Mouse (Mus musculus): ENCODE data around the gene Tigit.

Gene Tigit

DNA sequence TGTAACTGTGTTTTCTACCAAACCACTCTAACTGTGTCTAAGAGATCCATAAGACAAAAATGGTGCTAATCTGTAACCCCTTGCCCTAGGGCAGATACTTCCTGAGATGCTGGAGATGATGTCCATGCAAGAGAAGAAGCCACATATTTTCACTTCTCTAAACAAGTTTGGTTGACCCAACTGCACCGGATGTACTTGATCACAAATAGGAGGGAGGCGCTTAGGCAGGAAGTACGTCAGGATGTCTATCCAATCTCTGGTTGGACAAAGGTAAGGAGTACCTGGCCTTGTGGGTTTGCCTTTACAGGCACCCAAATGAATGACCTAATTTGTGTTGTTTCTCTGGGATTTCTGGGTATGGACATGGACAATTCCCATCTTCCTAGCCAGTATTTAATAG, 4.3 kb upstream of the Tigit start:
- DNase-seq (ENCODE audit: low spot score): no peak

DNA sequence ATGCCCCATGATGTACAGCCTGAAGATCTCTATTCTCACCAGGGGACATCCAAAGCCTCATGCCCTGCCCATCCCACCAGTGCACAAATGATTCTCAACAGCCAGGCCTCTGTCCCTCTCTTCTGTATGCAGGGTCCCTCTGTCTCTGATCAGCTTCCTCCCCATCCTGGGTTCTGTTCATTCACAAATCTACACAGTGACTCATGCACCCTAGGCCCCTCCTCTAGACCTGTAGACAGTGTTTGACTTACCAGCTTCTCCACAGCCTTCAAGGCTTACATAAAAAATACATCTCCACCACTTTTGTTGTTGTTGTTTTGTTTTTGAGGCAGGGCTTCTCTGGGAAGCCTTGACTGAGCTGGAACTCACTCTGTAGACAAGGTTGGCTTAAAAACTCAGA, 915 bp upstream of the Tigit start:
- no peak for DNase-seq (ENCODE audit: low spot score)

- no peak for DNase-seq (ENCODE audit: low spot score)
Measured at GRCm38 (mm10) chr16:43662124-43663004, 1.6 kb downstream of the Tigit start.

DNA sequence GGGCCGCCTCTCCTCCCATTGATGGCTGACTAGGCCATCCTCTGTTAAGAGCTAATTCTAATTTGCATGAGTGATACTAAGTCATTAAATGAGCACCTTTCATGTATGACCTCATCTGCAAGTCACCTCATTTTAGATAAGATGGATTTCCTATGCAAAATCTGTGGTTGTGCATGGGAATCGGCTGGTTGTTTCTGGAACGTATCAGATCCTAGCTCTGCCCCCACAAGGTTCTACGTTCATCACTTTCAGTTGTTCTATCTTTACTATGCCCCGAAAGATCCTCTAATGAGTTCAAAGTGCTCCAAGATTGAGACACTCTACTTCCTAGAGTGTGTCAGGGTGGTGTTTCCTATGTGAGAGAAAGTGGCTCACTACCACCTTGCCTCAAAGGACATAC, 2.4 kb downstream of the Tigit start:
- DNase-seq (ENCODE audit: low spot score): no peak

- no peak for DNase-seq (ENCODE audit: low spot score)
Measured at GRCm38 (mm10) chr16:43655183-43655787, 8.7 kb downstream of the Tigit start.

DNA sequence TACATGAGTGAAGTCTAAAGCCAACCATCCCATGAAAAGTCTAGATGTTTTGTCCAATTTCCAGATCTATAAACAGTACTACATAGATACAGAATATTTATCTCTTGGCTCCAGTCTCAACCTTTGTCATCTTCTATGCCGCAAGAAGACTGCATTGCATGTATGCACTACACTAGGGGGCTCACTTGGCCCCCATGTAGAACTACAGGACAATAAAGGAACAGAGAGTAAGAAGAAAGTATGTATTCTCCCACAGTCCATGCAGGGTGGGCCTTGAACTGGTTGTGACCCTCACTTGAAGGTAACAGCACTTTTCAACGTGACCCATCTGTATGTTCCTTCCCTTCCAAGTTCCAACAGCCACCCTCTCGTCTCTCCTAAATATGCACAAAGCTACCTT, 9.7 kb downstream of the Tigit start:
- no peak for DNase-seq (ENCODE audit: low spot score)

- DNase-seq (ENCODE audit: low spot score): no peak
Measured at GRCm38 (mm10) chr16:43653288-43653687, 10.7 kb downstream of the Tigit start.

GRCm38 (mm10) chr16:43650355-43651080, 13.4 kb downstream of the Tigit start:
- no peak for DNase-seq (ENCODE audit: low spot score)

DNA sequence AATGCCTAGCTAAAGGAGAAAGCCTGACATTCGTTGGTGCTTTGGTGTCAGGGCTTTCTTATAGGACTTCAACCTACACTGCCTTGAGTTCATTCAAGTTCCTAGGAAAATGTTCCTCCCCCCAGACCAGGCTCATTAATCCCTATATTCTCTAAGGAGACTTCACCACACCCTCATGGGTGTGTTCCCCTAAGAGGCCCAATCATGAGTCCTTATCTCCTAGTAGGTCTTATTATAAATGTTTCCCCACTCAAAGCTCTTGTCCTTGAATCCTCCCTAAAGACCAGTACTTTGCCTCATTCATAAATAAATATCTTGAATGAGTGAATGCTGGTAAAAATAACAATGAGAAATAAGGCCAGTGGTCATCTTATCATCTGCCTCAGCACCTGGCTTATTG, 16.3 kb downstream of the Tigit start:
- DNase-seq (ENCODE audit: low spot score): no peak

- no peak for DNase-seq (ENCODE audit: low spot score)
Measured at GRCm38 (mm10) chr16:43646943-43647342, 17.0 kb downstream of the Tigit start.

GRCm38 (mm10) chr16:43645879-43646278, 18.1 kb downstream of the Tigit start:
- DNase-seq (ENCODE audit: low spot score): no peak

DNA sequence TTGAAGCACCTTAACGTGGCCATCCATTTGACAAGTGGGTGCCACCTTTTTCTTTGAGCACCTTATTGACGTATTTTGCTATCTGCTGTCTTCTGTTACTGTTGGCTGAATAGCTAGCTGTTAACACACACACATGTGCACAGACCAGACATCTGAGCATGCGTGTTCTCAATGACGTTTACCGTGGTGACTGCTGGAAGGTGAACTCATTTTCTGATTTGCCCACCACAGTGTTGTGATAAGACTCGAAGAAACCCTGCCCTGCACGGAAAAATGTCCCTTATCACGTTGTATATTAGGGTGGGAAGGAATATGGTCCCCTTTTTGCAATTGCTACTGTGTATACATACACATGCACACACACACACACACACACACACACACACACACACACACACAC, 22.7 kb downstream of the Tigit start:
- no peak for DNase-seq (ENCODE audit: low spot score)

DNA sequence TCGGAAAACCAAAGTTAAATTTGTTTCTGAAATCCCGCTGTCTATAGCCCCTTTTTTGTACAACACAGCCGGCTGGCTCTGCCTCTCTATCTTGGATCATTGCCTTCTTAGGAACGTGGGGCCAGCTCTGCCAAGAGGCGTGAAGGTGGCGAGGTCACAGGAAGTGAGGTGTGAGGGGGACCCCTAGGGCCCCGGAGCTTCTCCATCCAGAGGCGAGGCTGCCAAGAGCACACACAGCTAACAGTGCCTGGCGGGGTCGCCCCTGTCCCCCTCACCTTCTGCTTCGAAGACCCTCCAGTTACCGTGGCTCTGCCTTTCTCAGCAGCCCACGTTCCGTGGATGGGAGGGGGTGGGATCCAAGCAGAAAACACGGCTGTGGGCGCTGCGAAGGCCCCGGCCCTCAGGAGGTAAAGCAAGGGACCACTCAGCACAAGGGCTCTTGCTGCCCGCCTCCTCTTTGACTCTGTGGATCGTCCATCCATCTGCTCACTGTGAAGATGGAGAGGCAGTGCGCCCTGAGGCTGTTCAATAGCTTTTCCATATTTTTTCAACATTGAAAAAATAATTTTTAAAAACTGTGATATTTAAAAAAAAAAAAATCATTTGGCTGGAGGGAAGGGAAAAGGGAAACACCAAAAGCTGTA, 25.4 kb downstream of the Tigit start:
- no peak for DNase-seq (ENCODE audit: low spot score)

- no peak for DNase-seq (ENCODE audit: low spot score)
Measured at GRCm38 (mm10) chr16:43637241-43637640, 26.7 kb downstream of the Tigit start.

GRCm38 (mm10) chr16:43634037-43634436, 29.9 kb downstream of the Tigit start:
- no peak for DNase-seq (ENCODE audit: low spot score)

GRCm38 (mm10) chr16:43631758-43632157, 32.2 kb downstream of the Tigit start:
- no peak for DNase-seq (ENCODE audit: low spot score)

DNA sequence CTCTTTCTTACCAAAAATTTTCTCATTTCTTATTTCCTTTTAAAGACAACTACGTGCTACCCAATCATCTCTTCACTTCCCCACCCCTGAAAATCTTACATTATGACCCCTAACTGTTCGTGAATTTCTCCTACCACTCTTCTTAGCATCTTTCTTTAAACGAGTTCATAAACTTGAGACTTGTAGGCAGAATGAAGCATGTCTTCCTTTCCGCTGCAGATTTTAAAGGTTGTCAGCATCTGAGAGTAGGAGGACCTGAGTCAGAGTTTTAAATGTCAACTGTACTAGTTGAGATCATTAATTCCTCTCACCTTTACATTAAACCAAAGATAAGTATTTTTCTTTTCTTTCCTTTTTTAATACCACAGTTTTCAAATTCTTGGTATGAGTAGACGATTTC, 35.3 kb downstream of the Tigit start:
- DNase-seq (ENCODE audit: low spot score): no peak

GRCm38 (mm10) chr16:43625956-43626355, 38.0 kb downstream of the Tigit start:
- DNase-seq (ENCODE audit: low spot score): no peak

GRCm38 (mm10) chr16:43625289-43625688, 38.7 kb downstream of the Tigit start:
- DNase-seq (ENCODE audit: low spot score): no peak

DNA sequence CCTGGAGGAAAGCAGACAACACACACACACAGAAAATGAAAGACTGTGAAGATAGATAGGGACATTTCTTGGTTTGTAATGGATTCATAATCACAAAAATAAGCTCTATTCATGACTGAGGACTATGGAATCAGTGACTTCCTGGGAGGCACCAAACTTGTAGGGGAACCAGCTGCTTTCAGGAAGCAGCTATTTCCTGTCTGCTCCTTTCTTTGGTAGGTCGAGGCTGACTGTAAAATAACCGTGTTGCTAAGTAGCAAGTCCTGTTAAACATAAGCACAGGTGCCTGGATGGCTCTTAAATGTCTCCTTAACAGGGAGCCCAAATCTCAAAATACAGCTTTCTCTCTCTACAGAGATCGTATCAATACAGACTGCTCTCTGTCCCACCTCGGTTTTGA, 39.1 kb downstream of the Tigit start:
- DNase-seq (ENCODE audit: low spot score): no peak

DNA sequence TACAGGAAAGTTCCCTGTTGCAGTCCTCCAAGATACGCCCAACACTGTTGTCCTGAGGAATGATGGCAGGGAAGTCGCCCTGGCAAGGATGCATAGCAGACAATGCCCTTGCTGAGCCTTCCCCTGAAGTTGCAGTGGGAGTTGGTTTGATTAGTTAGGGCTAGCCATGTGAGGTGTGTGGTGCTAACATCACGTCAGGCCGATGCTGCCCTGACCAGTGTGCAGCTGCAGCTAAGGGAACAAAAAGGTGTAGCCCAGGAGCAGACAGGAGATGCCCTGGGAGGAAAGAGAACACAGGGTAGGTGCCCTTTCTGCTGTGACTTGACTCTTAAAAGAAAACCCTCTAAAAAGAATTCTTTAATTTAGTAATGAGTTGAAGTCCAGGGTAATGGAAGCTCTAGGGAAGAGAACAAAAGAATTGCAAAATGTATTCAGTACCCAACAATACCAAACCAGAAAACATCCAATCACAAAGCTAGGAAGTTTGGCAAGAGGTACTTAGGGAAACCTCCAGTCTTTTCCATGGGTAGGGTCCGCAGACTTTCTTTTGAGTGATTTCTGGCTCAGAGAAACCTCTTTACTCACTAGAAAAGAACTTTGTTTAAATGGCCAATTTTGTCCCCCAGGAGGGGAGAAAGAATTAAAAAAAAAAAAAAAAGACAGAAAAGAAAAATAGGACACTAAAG, 40.5 kb downstream of the Tigit start:
- no peak for DNase-seq (ENCODE audit: low spot score)

DNA sequence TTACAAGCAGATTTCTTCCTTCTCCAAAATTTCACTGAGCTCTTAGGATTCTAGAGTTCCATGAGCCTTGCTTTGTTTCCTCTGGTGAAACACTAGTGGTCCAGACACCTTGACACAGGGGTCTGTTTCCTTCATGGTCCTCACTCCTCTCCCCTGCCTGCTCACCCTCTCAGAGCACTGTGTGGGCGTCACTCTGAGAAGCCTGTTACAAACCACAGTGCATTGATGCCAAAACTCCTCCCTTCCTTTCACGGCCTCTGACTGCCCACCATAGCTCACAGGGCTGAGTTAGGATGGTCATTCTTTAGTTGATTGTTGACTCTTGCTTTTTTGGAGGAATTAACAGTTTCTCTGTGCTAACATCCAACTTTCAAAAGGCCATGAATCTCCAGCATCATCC, 43.6 kb downstream of the Tigit start:
- DNase-seq (ENCODE audit: low spot score): no peak

Measured in spleen, adult 12 weeks (tissue).